Mouse (Mus musculus): ENCODE data around the gene 1700067K01Rik. TPM values are rescaled to one million over a fixed set of nuclear protein-coding genes. Genes with fewer than 3 reads are reported as not detected.
"Not testable (repeated sequence)": the region's sequence is repeated elsewhere in the genome, so short reads cannot be mapped to it uniquely, and the experiment has no call there.

The 1700067K01Rik gene
- polyA plus RNA-seq, 1 experiment from 2014 or later, result 0.52 TPM

DNA sequence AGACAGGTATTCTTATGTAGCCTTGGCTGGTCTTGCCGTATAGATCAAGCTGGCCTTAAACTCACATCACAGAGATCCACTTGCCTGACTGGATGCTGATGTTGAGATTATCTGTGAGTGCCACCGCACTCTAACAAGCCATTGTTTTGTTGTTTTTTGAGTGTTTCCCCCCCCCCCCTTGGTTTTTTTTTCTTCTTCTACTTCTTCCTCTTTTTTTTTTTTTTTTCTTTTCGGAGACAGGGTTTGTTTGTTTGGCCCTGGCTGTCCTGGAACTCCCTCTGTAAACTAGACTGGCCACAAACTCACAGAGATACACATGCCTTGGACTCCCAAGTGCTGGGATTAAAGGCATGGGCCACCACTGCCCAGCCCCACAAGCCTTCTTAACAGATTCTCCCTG is 7.3 kb upstream of the 1700067K01Rik start:
- Histone ChIP-seq H3K27me3 (ENCODE audit: insufficient read depth, poor library complexity, severe bottlenecking) (peaks cover 14% of the 10 kb centered on the region), H3K9me3 (no peaks in the 10 kb centered on the region), H3K27ac (no peak overlapping the region), H3K36me3 (peaks cover 66% of the 10 kb centered on the region), H3K4me1 (replicated peaks) (peaks cover 21% of the 10 kb centered on the region), H3K4me3 (no peak overlapping the region)
- DNase-seq (ENCODE audit: low spot score), result no peak
- WGBS, result 89% methylated on average over 3 of the region's 3 CpGs

- Histone ChIP-seq H3K4me3 (peak overlapping the region; percentile 86), H3K4me1 (replicated peaks) (peaks cover 32% of the 10 kb centered on the region), H3K9me3 (no peaks in the 10 kb centered on the region), H3K27ac (peak overlapping the region; percentile 95), H3K36me3 (peaks cover 66% of the 10 kb centered on the region), H3K27me3 (ENCODE audit: insufficient read depth, poor library complexity, severe bottlenecking) (peaks cover 34% of the 10 kb centered on the region)
- WGBS, result 9% methylated on average over 12 of the region's 12 CpGs
- no peak for DNase-seq (ENCODE audit: low spot score)
Measured at GRCm38 (mm10) chr8:83995973-83996372, 5.3 kb upstream of the 1700067K01Rik start.

- Histone ChIP-seq H3K4me1 (replicated peaks) (peaks cover 40% of the 10 kb centered on the region), H3K27me3 (ENCODE audit: insufficient read depth, poor library complexity, severe bottlenecking) (peaks cover 42% of the 10 kb centered on the region), H3K36me3 (peaks cover 66% of the 10 kb centered on the region), H3K9me3 (no peaks in the 10 kb centered on the region), H3K4me3 (peak overlapping the region; percentile 86), H3K27ac (peak overlapping the region; percentile 95)
- WGBS, result under 1% methylated on average over 92 of the region's 103 CpGs
- DNase-seq (ENCODE audit: low spot score), result peak; percentile 87
Measured at GRCm38 (mm10) chr8:83996567-83997505, 4.5 kb upstream of the 1700067K01Rik start.

DNA sequence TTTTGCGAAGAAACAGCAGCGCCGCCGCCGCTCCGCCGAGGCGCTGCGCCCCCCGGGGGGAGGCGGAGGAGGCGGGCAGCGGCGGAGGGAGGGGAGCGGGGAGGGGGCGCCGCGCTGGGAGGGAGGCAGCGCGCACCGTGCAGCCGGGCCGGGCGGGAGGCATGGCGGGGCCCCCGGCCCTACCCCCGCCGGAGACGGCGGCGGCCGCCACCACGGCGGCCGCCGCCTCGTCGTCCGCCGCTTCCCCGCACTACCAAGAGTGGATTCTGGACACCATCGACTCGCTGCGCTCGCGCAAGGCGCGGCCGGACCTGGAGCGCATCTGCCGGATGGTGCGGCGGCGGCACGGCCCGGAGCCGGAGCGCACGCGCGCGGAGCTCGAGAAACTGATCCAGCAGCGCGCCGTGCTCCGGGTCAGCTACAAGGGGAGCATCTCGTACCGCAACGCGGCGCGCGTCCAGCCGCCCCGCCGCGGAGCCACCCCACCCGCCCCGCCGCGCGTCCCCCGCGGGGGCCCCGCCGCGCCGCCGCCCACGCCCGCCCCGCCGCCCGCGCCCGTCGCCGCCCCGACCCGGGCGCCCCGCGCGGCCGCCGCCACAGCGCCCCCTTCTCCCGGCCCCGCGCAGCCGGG is 3.7 kb upstream of the 1700067K01Rik start, which contains the start of gene Samd1:
Gene Samd1 (plus strand): TSS at position 162 of the 631 bp plus-strand sequence.
- H3K36me3 ChIP-seq, result peaks cover 66% of the 10 kb centered on the region
- peaks cover 40% of the 10 kb centered on the region for H3K4me1 ChIP-seq (replicated peaks)
- peak within 1 kb of the TSS; percentile 95 for H3K27ac ChIP-seq
- 6% methylated on average over 111 of the region's 112 CpGs for WGBS
- H3K4me3 ChIP-seq, result peak within 1 kb of the TSS; percentile 86
- peaks cover 50% of the 10 kb centered on the region for H3K27me3 ChIP-seq (ENCODE audit: insufficient read depth, poor library complexity, severe bottlenecking)
- DNase-seq (ENCODE audit: low spot score), result peak; percentile 66
- no peaks in the 10 kb centered on the region for H3K9me3 ChIP-seq

GRCm38 (mm10) chr8:83998231-83999056 is 2.9 kb upstream of the 1700067K01Rik start:
- 4% methylated on average over 80 of the region's 92 CpGs for WGBS
- H3K27me3 ChIP-seq (ENCODE audit: insufficient read depth, poor library complexity, severe bottlenecking), result peaks cover 58% of the 10 kb centered on the region
- peaks cover 47% of the 10 kb centered on the region for H3K4me1 ChIP-seq (replicated peaks)
- peak; percentile 72 for DNase-seq (ENCODE audit: low spot score)
- peaks cover 63% of the 10 kb centered on the region for H3K36me3 ChIP-seq
- H3K4me3 ChIP-seq, result peak overlapping the region; percentile 86
- no peaks in the 10 kb centered on the region for H3K9me3 ChIP-seq
- H3K27ac ChIP-seq, result peak overlapping the region; percentile 87

DNA sequence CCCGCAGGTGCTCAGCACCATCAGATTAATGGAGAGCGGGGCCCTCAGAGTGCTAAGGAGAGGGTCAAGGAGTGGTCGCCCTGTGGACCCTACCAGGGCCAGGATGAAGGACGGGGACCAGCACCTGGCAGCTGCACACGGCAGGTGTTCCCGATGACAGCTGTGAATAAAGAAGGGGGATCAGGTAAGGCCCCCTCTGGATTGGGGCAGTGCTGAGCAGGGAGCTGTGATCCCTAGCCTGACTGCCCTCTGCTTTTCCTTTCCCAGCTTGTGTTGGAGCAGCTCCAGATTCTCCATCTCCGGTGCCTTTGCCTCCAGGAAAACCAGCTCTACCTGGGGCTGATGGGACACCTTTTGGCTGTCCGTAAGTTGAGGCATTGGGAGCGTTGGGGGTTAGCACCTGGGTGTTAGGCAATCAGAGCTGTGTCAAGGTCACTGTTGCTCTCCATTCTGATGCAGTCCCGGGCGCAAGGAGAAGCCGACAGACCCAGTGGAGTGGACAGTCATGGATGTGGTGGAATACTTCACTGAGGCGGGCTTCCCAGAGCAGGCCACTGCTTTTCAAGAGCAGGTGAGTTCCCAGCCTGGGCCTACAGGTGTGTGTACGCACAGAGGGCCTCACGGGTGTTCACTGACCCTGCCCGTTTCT is 2.1 kb upstream of the 1700067K01Rik start:
- no peaks in the 10 kb centered on the region for H3K9me3 ChIP-seq
- H3K4me3 ChIP-seq, result peak overlapping the region; percentile 86
- peaks cover 63% of the 10 kb centered on the region for H3K27me3 ChIP-seq (ENCODE audit: insufficient read depth, poor library complexity, severe bottlenecking)
- DNase-seq (ENCODE audit: low spot score), result no peak
- peaks cover 50% of the 10 kb centered on the region for H3K4me1 ChIP-seq (replicated peaks)
- WGBS, result 70% methylated on average over 16 of the region's 16 CpGs
- peaks cover 56% of the 10 kb centered on the region for H3K36me3 ChIP-seq
- 0 out of 2 replicates have a peak overlapping the region, but pooled peaks have one; percentile 87 for H3K27ac ChIP-seq

GRCm38 (mm10) chr8:83999825-84000224 is 1.5 kb upstream of the 1700067K01Rik start:
- WGBS, result 89% methylated on average over 2 of the region's 2 CpGs
- no peak for DNase-seq (ENCODE audit: low spot score)
- Histone ChIP-seq H3K9me3 (no peaks in the 10 kb centered on the region), H3K27me3 (ENCODE audit: insufficient read depth, poor library complexity, severe bottlenecking) (peaks cover 58% of the 10 kb centered on the region), H3K27ac (no peak overlapping the region), H3K36me3 (peaks cover 49% of the 10 kb centered on the region), H3K4me3 (peak overlapping the region; percentile 86), H3K4me1 (replicated peaks) (peaks cover 55% of the 10 kb centered on the region)

DNA sequence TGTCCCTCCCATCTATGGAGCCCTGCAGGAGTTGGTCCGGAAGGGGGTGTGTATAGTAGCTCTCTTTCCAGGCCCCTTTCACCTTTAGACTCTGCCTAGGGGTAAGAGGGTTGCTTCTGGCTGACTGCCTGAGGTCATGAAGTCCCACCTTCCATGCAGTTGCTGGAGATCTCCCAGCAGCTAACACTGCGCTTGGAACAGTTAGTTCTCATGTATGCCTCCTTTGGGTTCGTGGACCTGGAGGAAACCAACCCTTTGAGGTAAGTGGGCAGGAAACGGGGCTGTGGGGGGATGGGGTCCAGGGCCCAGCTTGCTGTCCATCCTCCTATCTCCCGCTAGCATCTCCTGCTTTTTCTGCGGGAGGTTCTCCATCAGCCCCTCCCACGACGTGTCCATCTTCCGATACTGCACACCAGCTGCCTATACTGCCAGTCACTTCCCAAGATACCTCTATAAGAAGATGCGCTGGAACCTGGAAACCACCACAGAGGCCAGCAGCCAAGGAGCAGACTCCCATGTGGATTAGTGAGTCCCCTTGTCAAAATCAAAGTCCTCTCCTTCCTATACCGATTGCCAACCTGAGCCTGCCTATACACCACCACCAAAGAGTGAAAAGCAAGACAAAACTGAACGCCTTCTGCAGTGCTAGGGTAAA is 1.8 kb downstream of the 1700067K01Rik start:
- 60% methylated on average over 12 of the region's 12 CpGs for WGBS
- DNase-seq (ENCODE audit: low spot score), result no peak
- peaks cover 46% of the 10 kb centered on the region for H3K4me1 ChIP-seq (replicated peaks)
- no peaks in the 10 kb centered on the region for H3K9me3 ChIP-seq
- H3K36me3 ChIP-seq, result peaks cover 42% of the 10 kb centered on the region
- H3K27ac ChIP-seq, result no peak overlapping the region
- H3K4me3 ChIP-seq, result no peak overlapping the region; the same call in 1 of the 2 replicates
- peaks cover 51% of the 10 kb centered on the region for H3K27me3 ChIP-seq (ENCODE audit: insufficient read depth, poor library complexity, severe bottlenecking)

DNA sequence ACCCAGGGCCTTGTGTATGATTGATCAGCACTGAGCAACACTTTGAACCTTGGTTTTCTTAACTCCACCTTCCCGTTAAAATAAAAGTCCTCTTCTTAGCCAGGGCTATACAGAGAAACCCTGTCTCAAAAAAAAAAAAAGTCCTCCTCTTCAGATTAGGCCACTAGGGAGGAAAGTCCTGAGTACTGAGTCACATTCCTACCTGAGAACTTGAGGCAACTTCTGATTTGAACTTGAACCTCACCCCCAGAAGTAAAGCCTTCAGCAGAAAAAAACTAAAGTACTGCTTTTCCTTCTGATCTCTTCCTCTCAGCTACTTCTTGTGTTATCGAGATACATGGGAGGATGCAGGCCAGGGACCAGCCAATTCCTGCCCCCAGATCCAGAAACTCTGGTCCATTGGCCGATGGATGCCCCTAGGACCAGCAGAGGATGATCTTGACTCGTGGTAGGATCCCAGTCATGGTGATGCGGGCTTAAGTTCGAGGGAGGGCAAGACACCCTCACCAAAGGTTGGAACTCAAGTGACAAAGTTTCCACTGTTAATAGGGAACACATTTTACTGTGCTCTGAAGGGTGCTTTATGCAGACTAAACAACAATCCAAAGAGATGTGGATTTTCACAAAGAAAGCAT is 2.4 kb downstream of the 1700067K01Rik start:
- no peaks in the 10 kb centered on the region for H3K9me3 ChIP-seq
- 76% methylated on average over 6 of the region's 6 CpGs for WGBS
- no peak for DNase-seq (ENCODE audit: low spot score)
- peaks cover 44% of the 10 kb centered on the region for H3K4me1 ChIP-seq (replicated peaks)
- peak overlapping the region; percentile 64 for H3K4me3 ChIP-seq
- H3K27ac ChIP-seq, result no peak overlapping the region
- H3K36me3 ChIP-seq, result peaks cover 42% of the 10 kb centered on the region
- H3K27me3 ChIP-seq (ENCODE audit: insufficient read depth, poor library complexity, severe bottlenecking), result peaks cover 51% of the 10 kb centered on the region

- 1% methylated on average over 30 of the region's 30 CpGs for WGBS
- Histone ChIP-seq H3K4me3 (peak overlapping the region; percentile 64), H3K27ac (peak overlapping the region; percentile 87), H3K36me3 (peaks cover 33% of the 10 kb centered on the region), H3K9me3 (no peaks in the 10 kb centered on the region), H3K4me1 (replicated peaks) (peaks cover 36% of the 10 kb centered on the region), H3K27me3 (ENCODE audit: insufficient read depth, poor library complexity, severe bottlenecking) (peaks cover 45% of the 10 kb centered on the region)
- DNase-seq (ENCODE audit: low spot score), result peak; percentile 92
Measured at GRCm38 (mm10) chr8:84004533-84005201, 3.4 kb downstream of the 1700067K01Rik start.

GRCm38 (mm10) chr8:84005502-84005901 is 4.2 kb downstream of the 1700067K01Rik start:
- H3K27ac ChIP-seq, result not testable (repeated sequence)
- H3K27me3 ChIP-seq (ENCODE audit: insufficient read depth, poor library complexity, severe bottlenecking), result peaks cover 45% of the 10 kb centered on the region
- WGBS, result 94% methylated on average over 7 of the region's 7 CpGs

More at GRCm38 (mm10) chr8:84005502-84005901, 4.2 kb downstream of the 1700067K01Rik start:
- DNase-seq (ENCODE audit: low spot score); H3K9me3 ChIP-seq; H3K4me3 ChIP-seq: not testable (repeated sequence)
- peaks cover 41% of the 10 kb centered on the region for H3K4me1 ChIP-seq (replicated peaks)
- H3K36me3 ChIP-seq, result peaks cover 25% of the 10 kb centered on the region
